Mouse (Mus musculus): ENCODE measurements around the gene Il31ra. TPM values are rescaled to one million over a fixed set of nuclear protein-coding genes. Genes with fewer than 3 reads are reported as not detected.
"Not testable (repeated sequence)": the region's sequence is repeated elsewhere in the genome, so short reads cannot be mapped to it uniquely, and the experiment has no call there.

Gene Il31ra
- 0.07 and 0.08 TPM in 2 replicates for polyA plus RNA-seq (2015; fragmentation: Nextera tagmentation; extraction: Ambion mirVana)

DNA sequence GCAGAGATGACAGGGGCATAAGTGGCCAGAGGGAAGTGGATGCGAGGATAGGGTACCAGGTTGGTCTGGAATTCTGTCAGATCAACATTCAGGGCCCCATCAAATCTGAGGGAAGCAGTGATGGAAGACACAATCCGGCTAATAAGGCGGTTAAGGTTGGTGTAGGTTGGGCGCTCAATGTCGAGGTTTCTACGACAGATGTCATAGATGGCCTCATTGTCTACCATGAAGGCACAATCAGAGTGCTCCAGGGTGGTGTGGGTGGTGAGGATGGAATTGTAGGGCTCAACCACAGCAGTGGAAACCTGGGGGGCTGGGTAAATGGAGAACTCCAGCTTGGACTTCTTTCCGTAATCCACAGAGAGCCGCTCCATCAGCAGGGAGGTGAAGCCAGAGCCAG is at the start of gene Il31ra:
Il31ra (minus strand) TSS at position 101 of the 400 bp plus-strand sequence.
- H3K9me3 ChIP-seq (replicated peaks); H3K27ac ChIP-seq (replicated peaks); H3K4me3 ChIP-seq (replicated peaks); H3K9ac ChIP-seq; H3K4me2 ChIP-seq; H3K36me3 ChIP-seq (replicated peaks); H3K4me1 ChIP-seq (replicated peaks); H3K27me3 ChIP-seq; ATAC-seq (ENCODE audit: insufficient read depth): not testable (repeated sequence)
- 79% methylated on average over 6 of the region's 8 CpGs for WGBS (ENCODE audit: insufficient replicate concordance)

DNA sequence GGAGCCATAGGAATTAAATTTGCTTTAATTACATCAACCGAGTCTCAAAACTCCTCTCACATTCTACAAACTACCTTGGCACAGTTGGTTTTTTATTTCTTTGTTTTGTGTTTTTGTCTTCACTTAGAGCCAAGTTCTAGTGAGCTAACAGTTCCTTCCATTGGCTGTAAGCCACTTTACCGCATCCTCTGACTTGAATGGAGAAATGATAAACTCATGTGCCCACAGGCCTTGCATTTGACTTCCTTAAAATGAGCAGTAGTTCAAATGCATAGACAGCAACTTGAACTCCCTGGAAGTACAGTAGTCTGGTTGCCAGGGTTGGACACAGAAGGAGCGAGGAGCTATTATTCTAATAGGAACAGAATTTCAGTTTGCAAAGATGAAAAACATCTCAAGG is 48.7 kb upstream of the Il31ra start:
- Histone ChIP-seq H3K9ac (no peak overlapping the region), H3K36me3 (replicated peaks) (no peaks in the 10 kb centered on the region), H3K4me3 (replicated peaks) (no peak overlapping the region), H3K4me2 (no peak overlapping the region), H3K9me3 (replicated peaks) (no peaks in the 10 kb centered on the region), H3K27me3 (no peaks in the 10 kb centered on the region), H3K27ac (replicated peaks) (no peak overlapping the region), H3K4me1 (replicated peaks) (peaks cover 29% of the 10 kb centered on the region)
- ATAC-seq (ENCODE audit: insufficient read depth), result no peak
- WGBS (ENCODE audit: insufficient replicate concordance), result 71% methylated on average over 3 of the region's 3 CpGs

DNA sequence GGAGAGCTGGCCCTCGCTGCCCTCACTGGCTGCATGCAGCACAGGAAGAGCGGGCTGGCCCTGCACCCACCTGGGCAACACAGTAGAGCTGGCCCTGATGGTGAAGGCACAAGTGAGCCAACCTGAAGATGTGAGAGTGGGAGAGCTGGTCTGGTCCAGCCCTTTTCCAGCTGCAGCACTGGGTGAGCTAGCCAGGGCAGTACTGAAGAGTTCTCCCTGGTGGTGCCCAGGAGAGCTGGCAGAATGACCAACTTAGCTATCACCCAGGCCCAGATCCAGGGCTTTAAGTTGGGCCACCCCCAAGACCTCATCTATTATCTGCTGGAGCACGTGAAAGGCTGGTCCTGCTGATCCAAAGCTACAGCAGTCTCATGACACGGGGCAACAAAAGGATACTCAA is 45.0 kb upstream of the Il31ra start:
- H3K4me1 ChIP-seq (replicated peaks), result peaks cover 24% of the 10 kb centered on the region
- H3K27me3 ChIP-seq, result no peaks in the 10 kb centered on the region
- no peak overlapping the region for H3K4me2 ChIP-seq
- peak; percentile 31; the same call in 1 of the 2 replicates for ATAC-seq (ENCODE audit: insufficient read depth)
- H3K4me3 ChIP-seq (replicated peaks), result no peak overlapping the region
- WGBS (ENCODE audit: insufficient replicate concordance), result 53% methylated on average over 4 of the region's 4 CpGs
- no peak overlapping the region for H3K27ac ChIP-seq (replicated peaks)
- H3K9me3 ChIP-seq (replicated peaks), result no peaks in the 10 kb centered on the region
- H3K9ac ChIP-seq, result no peak overlapping the region
- H3K36me3 ChIP-seq (replicated peaks), result no peaks in the 10 kb centered on the region

DNA sequence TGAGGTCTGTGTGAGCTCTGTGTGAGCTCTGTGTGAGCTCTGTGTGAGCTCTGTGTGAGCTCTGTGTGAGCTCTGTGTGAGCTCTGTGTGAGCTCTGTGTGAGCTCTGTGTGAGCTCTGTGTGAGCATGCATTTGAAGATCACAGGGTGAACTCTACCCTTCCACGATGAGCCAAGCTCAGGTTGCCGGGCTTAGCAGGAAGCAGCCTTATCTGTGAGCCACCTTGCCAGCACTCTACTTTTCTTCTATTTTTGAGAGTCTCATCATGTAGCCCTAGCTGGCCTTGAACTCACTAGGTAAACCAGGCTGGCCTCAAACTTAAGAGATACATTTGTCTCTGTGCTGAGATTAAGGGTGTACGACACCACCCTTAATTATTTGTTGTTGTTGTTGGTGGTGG is 42.3 kb upstream of the Il31ra start:
- Histone ChIP-seq H3K9ac (no peak overlapping the region), H3K4me2 (no peak overlapping the region), H3K4me3 (replicated peaks) (no peak overlapping the region), H3K36me3 (replicated peaks) (no peaks in the 10 kb centered on the region), H3K27me3 (no peaks in the 10 kb centered on the region), H3K9me3 (replicated peaks) (no peaks in the 10 kb centered on the region), H3K27ac (replicated peaks) (no peak overlapping the region; the same call in 1 of the 2 replicates), H3K4me1 (replicated peaks) (peaks cover 20% of the 10 kb centered on the region)
- WGBS (ENCODE audit: insufficient replicate concordance), result 18% methylated on average over 3 of the region's 3 CpGs
- peak; percentile 67 for ATAC-seq (ENCODE audit: insufficient read depth)

DNA sequence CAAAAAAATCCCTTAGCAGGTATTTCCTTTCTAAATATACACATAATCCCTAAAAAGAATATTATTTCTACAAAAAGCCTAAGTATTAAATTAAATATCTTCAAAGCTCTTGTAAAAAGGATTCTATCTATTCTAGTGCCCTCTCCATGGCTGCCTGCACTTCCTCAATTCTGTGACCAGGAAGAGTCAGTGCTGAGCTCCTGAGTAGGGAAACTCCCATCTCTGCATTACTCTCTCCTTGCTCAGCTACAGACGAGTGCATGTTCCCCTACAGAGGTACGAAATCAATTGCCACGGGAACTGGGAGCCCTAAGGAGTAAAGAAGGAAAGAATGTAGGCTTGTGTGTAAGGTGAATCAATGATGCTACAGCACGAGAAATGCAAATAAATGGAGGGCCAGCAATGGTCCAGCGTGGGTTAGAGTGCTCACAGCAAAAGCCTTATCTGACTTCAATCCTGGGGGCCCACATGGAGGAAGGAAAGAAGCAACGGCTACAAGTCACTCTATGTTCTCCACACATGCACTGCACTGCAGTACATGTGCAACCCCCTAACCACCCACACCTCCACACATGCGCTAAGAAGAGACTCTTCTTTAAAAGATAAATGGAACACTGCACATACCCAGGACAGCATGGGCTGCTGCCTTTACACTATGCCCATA is 41.1 kb upstream of the Il31ra start:
- ATAC-seq (ENCODE audit: insufficient read depth), result peak; percentile 42; the same call in 1 of the 2 replicates
- 22% methylated on average over 7 of the region's 7 CpGs for WGBS (ENCODE audit: insufficient replicate concordance)
- Histone ChIP-seq H3K4me3 (replicated peaks) (no peak overlapping the region), H3K36me3 (replicated peaks) (no peaks in the 10 kb centered on the region), H3K27me3 (no peaks in the 10 kb centered on the region), H3K9me3 (replicated peaks) (no peaks in the 10 kb centered on the region), H3K9ac (no peak overlapping the region), H3K27ac (replicated peaks) (no peak overlapping the region), H3K4me2 (peak overlapping the region; percentile 16; the same call in 1 of the 2 replicates), H3K4me1 (replicated peaks) (peaks cover 20% of the 10 kb centered on the region)

DNA sequence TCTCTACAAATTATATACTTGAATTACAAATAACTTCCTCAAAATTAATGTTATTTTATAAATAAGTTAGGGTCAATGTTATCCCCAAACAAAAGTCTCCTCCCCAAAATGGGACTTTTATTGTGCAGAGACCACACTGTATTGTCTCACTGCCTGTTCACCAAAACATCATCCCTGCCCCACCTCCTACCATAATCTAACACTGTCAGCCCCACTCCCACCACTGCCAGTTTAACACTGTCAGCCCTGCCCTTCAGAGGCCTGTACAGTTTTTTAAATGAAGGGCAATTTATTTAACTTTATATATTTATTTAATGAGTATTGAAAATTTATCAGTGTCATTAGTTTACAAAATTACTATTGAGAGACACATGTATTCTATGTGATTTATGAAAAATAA is 31.4 kb upstream of the Il31ra start:
- Histone ChIP-seq H3K4me1 (replicated peaks) (no peaks in the 10 kb centered on the region), H3K27me3 (no peaks in the 10 kb centered on the region), H3K9ac (no peak overlapping the region), H3K9me3 (replicated peaks) (no peaks in the 10 kb centered on the region), H3K36me3 (replicated peaks) (no peaks in the 10 kb centered on the region), H3K4me2 (no peak overlapping the region), H3K27ac (replicated peaks) (no peak overlapping the region), H3K4me3 (replicated peaks) (no peak overlapping the region)
- 0 out of 2 replicates have a peak, but pooled peaks have one; percentile 31 for ATAC-seq (ENCODE audit: insufficient read depth)

DNA sequence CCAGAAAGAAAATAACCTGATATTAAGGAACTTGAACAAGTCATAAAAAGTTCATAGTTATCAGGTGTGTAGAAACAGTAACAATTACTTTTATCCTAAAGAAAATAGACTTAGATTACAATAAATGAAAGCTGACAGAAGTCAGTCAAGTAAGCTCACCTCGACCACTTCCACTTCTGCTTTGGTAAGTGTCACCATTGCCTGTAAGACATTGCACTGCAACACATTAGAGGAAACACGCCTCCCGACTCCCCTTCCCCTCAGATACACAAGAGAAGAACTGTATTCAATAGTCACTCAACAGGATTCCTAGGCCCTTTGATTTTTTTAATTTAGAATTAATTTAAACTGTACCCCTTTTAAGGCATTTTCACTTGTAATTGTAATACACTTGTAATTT is 30.5 kb upstream of the Il31ra start:
- 36% methylated on average over 3 of the region's 3 CpGs for WGBS (ENCODE audit: insufficient replicate concordance)
- H3K9me3 ChIP-seq (replicated peaks), result no peaks in the 10 kb centered on the region
- no peaks in the 10 kb centered on the region for H3K27me3 ChIP-seq
- no peak overlapping the region for H3K27ac ChIP-seq (replicated peaks)
- no peak overlapping the region for H3K4me2 ChIP-seq
- no peak overlapping the region for H3K4me3 ChIP-seq (replicated peaks)
- no peak overlapping the region for H3K9ac ChIP-seq
- ATAC-seq (ENCODE audit: insufficient read depth), result no peak
- no peaks in the 10 kb centered on the region for H3K4me1 ChIP-seq (replicated peaks)
- no peaks in the 10 kb centered on the region for H3K36me3 ChIP-seq (replicated peaks)

DNA sequence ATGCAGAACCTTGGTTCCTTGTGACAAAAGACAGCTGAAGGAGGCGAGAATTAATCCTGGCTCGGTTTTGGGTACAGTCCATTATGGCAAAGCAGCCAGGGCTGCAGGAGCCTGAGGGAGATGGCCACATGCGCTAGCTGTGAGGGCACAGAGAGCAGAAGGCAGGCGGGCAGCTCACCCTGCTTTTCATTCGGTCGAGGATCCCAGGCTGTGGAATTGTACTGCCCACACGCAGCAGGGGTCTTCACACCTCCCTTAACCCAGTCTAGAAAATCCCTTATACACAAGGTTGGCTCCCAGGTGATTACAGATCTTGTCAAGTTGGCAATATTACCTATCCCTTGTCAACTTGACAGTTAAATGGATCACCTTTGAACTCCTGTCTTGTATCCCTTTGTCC is 29.5 kb upstream of the Il31ra start:
- Histone ChIP-seq H3K9ac (no peak overlapping the region), H3K27me3 (no peaks in the 10 kb centered on the region), H3K4me3 (replicated peaks) (no peak overlapping the region), H3K9me3 (replicated peaks) (no peaks in the 10 kb centered on the region), H3K36me3 (replicated peaks) (no peaks in the 10 kb centered on the region), H3K27ac (replicated peaks) (no peak overlapping the region), H3K4me1 (replicated peaks) (no peaks in the 10 kb centered on the region), H3K4me2 (no peak overlapping the region)
- 62% methylated on average over 7 of the region's 7 CpGs for WGBS (ENCODE audit: insufficient replicate concordance)
- no peak for ATAC-seq (ENCODE audit: insufficient read depth)

DNA sequence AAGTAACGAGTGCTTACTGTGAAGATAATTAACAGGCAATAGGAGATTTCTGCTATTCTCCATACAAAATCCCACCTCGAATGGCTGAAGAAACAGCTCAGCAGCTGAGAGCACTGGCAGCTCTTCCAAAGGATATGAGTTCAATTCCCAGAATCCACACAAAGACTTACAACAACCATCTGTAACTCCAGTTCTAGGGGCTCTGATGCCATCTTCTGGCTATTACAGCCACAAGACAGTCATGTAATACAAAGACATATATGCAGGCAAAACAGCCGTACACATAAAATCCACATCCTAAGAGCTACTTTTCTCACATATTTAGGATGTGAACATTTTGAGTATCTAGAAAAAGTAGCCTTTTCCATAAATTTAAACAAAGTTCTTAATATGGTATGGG is 27.4 kb upstream of the Il31ra start:
- ATAC-seq (ENCODE audit: insufficient read depth), result no peak
- no peaks in the 10 kb centered on the region for H3K36me3 ChIP-seq (replicated peaks)
- no peaks in the 10 kb centered on the region for H3K4me1 ChIP-seq (replicated peaks)
- H3K27me3 ChIP-seq, result no peaks in the 10 kb centered on the region
- H3K9me3 ChIP-seq (replicated peaks), result no peaks in the 10 kb centered on the region
- H3K4me2 ChIP-seq, result no peak overlapping the region
- H3K4me3 ChIP-seq (replicated peaks), result no peak overlapping the region
- H3K9ac ChIP-seq, result no peak overlapping the region
- no peak overlapping the region for H3K27ac ChIP-seq (replicated peaks)
- 55% methylated on average over 3 of the region's 3 CpGs for WGBS (ENCODE audit: insufficient replicate concordance)

DNA sequence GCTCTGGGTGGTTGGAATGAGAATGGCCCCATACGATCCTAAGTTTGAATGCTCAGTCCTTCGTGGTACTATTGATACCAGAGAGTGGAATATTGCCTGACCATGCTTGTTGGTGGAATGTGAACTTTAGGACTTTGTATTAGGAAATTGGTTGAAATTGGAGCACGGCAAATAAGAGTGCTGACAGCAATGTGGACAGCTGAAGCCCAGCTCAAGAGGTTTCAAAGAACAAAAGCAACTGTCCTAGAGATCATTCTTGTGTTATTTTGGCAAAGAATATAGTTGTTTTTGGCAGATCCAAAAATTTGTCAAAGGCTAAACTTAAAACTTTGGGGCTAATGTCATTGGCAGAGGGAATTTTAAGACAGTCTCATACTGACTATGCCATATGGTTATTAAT is 14.4 kb upstream of the Il31ra start:
- no peaks in the 10 kb centered on the region for H3K9me3 ChIP-seq (replicated peaks)
- H3K9ac ChIP-seq, result no peak overlapping the region
- no peaks in the 10 kb centered on the region for H3K36me3 ChIP-seq (replicated peaks)
- ATAC-seq (ENCODE audit: insufficient read depth), result no peak
- H3K4me2 ChIP-seq, result no peak overlapping the region
- H3K27me3 ChIP-seq, result no peaks in the 10 kb centered on the region
- WGBS (ENCODE audit: insufficient replicate concordance), result 74% methylated on average over 3 of the region's 3 CpGs
- no peaks in the 10 kb centered on the region for H3K4me1 ChIP-seq (replicated peaks)
- no peak overlapping the region for H3K4me3 ChIP-seq (replicated peaks)
- H3K27ac ChIP-seq (replicated peaks), result no peak overlapping the region

DNA sequence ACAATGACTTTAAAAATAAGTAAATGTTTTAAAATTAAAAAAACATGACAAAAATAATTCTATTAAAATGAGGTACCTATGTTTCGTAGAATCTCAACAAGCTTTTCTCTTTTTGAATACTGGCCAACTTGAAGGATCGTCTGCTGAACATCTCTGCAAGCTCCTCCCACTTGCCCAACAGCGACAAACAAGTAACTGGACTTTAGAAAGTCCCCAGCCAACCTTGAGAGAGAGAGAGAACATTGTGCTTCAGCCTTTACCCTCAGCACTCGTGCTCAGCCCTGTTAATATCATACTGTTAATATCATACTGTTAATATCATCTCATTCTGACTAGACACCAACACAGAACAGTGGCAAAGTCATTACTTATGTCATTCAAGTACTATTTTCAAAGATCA is 10.3 kb upstream of the Il31ra start:
- no peak overlapping the region for H3K4me2 ChIP-seq
- H3K4me3 ChIP-seq (replicated peaks), result no peak overlapping the region
- ATAC-seq (ENCODE audit: insufficient read depth), result no peak
- 52% methylated on average over 4 of the region's 4 CpGs for WGBS (ENCODE audit: insufficient replicate concordance)
- no peak overlapping the region for H3K27ac ChIP-seq (replicated peaks)
- no peaks in the 10 kb centered on the region for H3K27me3 ChIP-seq
- no peaks in the 10 kb centered on the region for H3K36me3 ChIP-seq (replicated peaks)
- no peaks in the 10 kb centered on the region for H3K9me3 ChIP-seq (replicated peaks)
- H3K9ac ChIP-seq, result no peak overlapping the region
- H3K4me1 ChIP-seq (replicated peaks), result no peaks in the 10 kb centered on the region

DNA sequence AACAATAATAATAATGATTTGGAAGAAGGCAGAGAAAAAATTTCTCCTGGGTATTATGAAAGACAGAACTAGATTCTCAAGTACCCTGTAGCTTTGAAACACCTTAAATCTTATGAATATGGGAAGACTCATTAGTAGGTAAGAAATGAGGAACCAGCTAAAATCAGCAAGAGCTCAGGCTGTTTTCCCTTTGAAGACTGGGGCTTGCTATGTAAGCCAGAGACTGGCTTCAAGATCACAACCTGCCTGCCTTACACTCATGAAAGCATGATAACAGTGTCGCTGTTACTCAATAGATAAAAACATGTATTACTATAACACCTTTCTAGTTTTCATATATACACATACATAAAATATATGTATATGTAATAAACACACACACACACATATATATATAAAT is 9.7 kb upstream of the Il31ra start:
- Histone ChIP-seq H3K27ac (replicated peaks) (no peak overlapping the region), H3K4me2 (no peak overlapping the region), H3K9ac (no peak overlapping the region), H3K9me3 (replicated peaks) (no peaks in the 10 kb centered on the region), H3K27me3 (no peaks in the 10 kb centered on the region), H3K4me1 (replicated peaks) (no peaks in the 10 kb centered on the region), H3K36me3 (replicated peaks) (no peaks in the 10 kb centered on the region), H3K4me3 (replicated peaks) (no peak overlapping the region)
- 50% methylated on average over 1 of the region's 1 CpGs for WGBS (ENCODE audit: insufficient replicate concordance)
- ATAC-seq (ENCODE audit: insufficient read depth), result no peak

Data from liver, embryonic 15.5 days (tissue).